Mouse (Mus musculus): Measurements from ENCODE around the gene Gtf2ird1.

The Gtf2ird1 gene

GRCm38 (mm10) chr5:134314068-134314674, 142.3 kb downstream of the Gtf2ird1 start:
- DNase-seq (ENCODE audit: low spot score in 2 of 2) = peak in 1 of 2 experiments; percentile 29

DNA sequence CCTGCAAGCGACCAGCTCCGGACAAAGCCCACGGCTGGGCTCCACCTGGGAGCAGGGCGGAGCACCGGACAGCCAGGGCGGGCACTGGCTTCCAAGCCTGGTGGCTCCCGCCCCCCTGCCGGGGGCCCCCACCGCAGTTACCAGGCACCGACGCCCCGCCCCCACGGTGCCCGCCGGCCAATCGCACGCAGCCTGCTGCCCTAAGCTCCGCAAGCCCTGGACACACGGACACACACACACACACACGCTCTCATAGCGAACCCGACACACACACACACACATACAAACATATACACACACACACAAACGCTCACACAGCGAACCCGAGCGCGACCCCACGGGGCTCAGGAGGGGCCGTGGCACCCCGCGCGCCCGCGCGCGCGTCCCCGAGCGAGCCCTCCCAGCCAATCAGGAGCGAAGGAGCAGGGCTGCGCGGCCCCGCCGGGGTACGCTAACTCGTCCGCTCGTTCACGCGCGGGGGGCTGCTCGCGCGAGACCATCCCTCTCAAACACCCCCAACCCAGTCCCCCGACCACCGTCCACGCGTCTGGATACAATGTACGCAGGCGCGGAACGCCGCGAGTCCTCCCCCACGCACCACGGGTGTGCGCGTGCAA, 143.0 kb downstream of the Gtf2ird1 start:
- peak; percentile 85 to 89 for DNase-seq (ENCODE audit: low spot score in 2 of 2)

DNA sequence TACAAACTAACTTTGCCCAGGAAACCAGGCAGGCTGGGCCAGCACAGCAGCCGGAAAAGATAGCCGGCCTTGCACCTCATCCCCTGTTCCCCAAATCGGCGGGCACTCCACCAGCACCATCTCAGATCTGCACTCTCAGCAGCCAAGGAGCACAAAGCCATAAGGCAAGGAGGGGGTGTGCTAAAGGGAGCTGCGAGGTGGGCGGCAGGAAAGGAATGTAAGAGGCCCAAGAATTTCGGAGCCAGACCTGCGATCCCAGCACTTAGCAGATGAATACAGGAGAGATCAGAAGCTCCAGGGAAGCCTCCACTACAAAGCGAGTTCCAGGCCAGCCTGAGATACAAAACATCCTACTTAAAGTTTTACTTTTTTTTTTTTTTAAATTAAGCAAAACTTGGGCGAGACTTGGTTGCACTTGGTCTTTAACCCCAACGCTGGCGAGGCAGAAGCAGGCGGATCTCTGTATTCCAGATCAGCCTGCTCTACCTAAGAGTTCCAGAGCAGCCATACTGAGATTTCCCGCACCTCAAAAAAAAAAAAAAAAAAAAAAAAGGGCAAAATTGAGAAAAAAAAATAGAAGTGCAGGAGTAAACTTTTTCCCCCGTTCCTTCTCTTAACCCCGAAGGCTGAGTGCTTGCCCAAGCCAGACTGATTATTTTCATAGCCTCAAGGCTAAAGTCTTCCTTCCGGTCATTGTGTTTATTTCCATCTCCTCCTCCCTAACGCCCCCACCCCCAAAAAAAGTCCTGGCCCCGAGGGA, 143.6 kb downstream of the Gtf2ird1 start:
- DNase-seq (ENCODE audit: low spot score in 2 of 2) = peak in 1 of 2 experiments; percentile 76

GRCm38 (mm10) chr5:134311894-134312411, 144.6 kb downstream of the Gtf2ird1 start:
- no peak for DNase-seq (ENCODE audit: low spot score in 2 of 2)

DNA sequence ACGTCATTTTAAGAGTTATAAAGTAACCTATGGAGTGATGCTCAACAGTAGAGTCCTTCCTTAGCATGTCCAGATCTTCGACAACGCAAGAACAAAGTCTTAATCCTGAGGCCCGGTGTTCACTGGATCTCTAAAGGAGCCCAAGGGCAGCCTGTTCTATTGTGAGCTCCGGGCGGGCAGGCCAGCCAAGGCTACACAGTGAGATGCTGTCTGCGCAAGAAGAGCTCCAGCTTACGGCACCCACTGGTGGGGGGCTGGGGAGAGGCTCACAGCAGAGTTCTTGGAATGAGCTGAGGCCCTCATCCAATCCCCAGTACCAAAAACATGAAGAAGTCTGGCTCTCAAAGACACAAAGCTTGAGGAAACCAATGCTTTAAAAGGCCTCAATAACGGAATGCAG, 146.3 kb downstream of the Gtf2ird1 start:
- no peak for DNase-seq (ENCODE audit: low spot score in 2 of 2)

- DNase-seq (ENCODE audit: low spot score in 2 of 2) = no peak
Observed at GRCm38 (mm10) chr5:134309345-134309744, 147.2 kb downstream of the Gtf2ird1 start.
